Mouse (Mus musculus) midbrain, postnatal 0 days (tissue): ENCODE data around the gene Dpf2. TPM values are rescaled to one million over a fixed set of nuclear protein-coding genes. Genes with fewer than 3 reads are reported as not detected.

Experiments used
- ATAC-seq: fragments of 200-750 bp; cut with Nextera tagmentation; 2 replicates; pipeline ENCODE4 v1.8.0; 2017; ENCODE audit warnings: moderate number of reproducible peaks, mild to moderate bottlenecking, moderate TSS enrichment, moderate library complexity; ENCODE audit not compliant: low FRiP score
- DNase-seq: peaks from one replicate; pipeline ENCODE4 v3.0.0-alpha.2; 2015; ENCODE audit warnings: low spot score
- H3K27ac ChIP-seq: fragments of 300-500 bp; sonication (generic); 2 replicates; pipeline ENCODE4 v1.5.1; 2014; ENCODE audit warnings: low read depth, mild to moderate bottlenecking, low read length, mixed read lengths
- H3K27me3 ChIP-seq: fragments of 300-500 bp; sonication (generic); 2 replicates; pipeline ENCODE4 v1.6.1; 2014; ENCODE audit warnings: low read length, control low read depth, mixed read lengths; ENCODE audit not compliant: insufficient read depth
- H3K36me3 ChIP-seq: fragments of 300-500 bp; sonication (generic); 2 replicates; pipeline ENCODE4 v1.6.1; 2014; ENCODE audit warnings: low read length, control low read depth, mixed read lengths; ENCODE audit not compliant: insufficient read depth
- H3K4me1 ChIP-seq: fragments of 300-500 bp; sonication (generic); 2 replicates; pipeline ENCODE4 v1.6.1; 2014; ENCODE audit warnings: mild to moderate bottlenecking, control low read depth, antibody characterized with exemption, low read length, mixed read lengths; ENCODE audit not compliant: insufficient read depth
- H3K4me2 ChIP-seq: fragments of 300-500 bp; sonication (generic); 2 replicates; pipeline ENCODE4 v1.6.1; 2014; ENCODE audit warnings: low read depth, mild to moderate bottlenecking, low read length, mixed read lengths; ENCODE audit not compliant: poor library complexity, severe bottlenecking
- H3K4me3 ChIP-seq: fragments of 300-500 bp; sonication (generic); 2 replicates; pipeline ENCODE4 v1.5.1; 2014; ENCODE audit warnings: low read depth, mild to moderate bottlenecking, low read length, moderate library complexity
- H3K9ac ChIP-seq: fragments of 300-500 bp; sonication (generic); replicated peaks from 2 replicates; pipeline ENCODE4 v1.6.1; 2014; ENCODE audit warnings: mild to moderate bottlenecking, low read length, moderate library complexity, mixed read lengths; ENCODE audit not compliant: poor library complexity, severe bottlenecking
- H3K9me3 ChIP-seq: fragments of 300-500 bp; sonication (generic); 2 replicates; pipeline ENCODE4 v1.6.1; 2016; ENCODE audit warnings: low read length, control low read depth
- CTCF ChIP-seq: IDR thresholded peaks from 2 replicates; pipeline ENCODE4 v1.5.1; 2016; ENCODE audit warnings: antibody characterized with exemption, mild to moderate bottlenecking
- WGBS: fragments of 180-500 bp; shearing (Covaris S2); extraction: QIAGEN DNeasy Blood & Tissue Kit; methylation state at CpG from one replicate; pipeline ENCODE4 v1.1.7; 2014; 5-methylcytosine and 5-hydroxymethylcytosine counted together
- polyA plus RNA-seq: library from polyadenylated mRNA; unstranded; fragments of >200 nt; fragmentation: Nextera tagmentation; extraction: Ambion mirVana; gene quantifications from 2 replicates; pipeline ENCODE4 v1.2.1, GENCODE M21; 2015
- total RNA-seq: library from RNA; depleted of rRNA; stranded (reverse); fragments of >200 nt; gene quantifications from 2 replicates; pipeline ENCODE4 v1.2.3, GENCODE M21; 2014

Dpf2 gene
- total and polyA plus RNA-seq, 2 experiments from 2014 or later: 61.0 to 84.7 TPM

DNA sequence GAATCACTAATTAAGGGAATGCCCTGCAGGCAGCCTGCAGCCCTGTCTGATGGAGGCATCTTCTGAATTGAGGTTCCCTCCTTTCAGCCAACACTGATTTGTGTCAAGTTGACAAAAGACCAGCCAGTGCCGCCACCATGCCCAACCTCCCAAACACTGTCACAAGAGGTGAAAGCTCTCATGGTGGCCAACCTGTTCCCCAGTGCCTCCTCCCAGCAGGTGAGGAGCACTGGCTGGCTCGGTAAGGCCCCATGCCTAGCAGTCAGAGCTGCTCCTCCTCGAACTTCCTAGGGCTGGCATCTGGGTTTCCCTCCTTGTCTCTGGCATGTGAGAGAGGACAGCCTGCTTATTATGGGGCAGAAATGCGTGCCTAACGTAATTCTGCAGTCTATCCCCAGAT, 26.9 kb upstream of the Dpf2 start:
- DNase-seq (no peak), ATAC-seq (no peak)
- 71% methylated on average over 5 of the region's 5 CpGs for WGBS
- Histone ChIP-seq H3K4me1 (peaks cover 5% of the 10 kb centered on the region; the same call in 1 of the 2 replicates), H3K9ac (no peak overlapping the region), H3K36me3 (no peaks in the 10 kb centered on the region), H3K27ac (no peak overlapping the region), H3K9me3 (no peaks in the 10 kb centered on the region), H3K4me2 (no peak overlapping the region), H3K4me3 (no peak overlapping the region), H3K27me3 (no peaks in the 10 kb centered on the region)
- TF ChIP-seq CTCF: no peak

DNA sequence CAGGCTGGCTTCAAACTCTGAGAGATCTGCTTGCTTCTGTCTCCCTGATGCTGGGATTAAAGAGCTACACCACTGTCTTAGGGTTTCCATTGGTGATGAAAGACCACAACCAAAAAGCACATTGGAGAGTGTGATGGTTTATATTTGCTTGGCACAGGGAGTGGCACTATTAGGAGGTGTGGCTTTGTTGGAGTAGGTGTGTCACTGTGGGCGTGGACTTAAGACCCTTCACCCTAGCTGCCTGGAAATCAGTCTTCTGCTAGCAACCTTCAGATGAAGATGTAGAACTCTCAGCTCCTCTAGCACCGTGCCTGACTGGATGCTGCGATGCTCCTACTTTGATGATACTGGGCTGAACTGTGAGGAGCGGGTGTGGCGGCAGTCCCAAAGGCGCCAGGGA, 25.7 kb upstream of the Dpf2 start:
- H3K4me1 ChIP-seq: peaks cover 5% of the 10 kb centered on the region; the same call in 1 of the 2 replicates
- ATAC-seq (no peak), DNase-seq (no peak)
- no peaks in the 10 kb centered on the region for H3K9me3 ChIP-seq
- no peak overlapping the region for H3K9ac ChIP-seq
- H3K27me3 ChIP-seq: no peaks in the 10 kb centered on the region
- H3K36me3 ChIP-seq: no peaks in the 10 kb centered on the region
- no peak for TF ChIP-seq CTCF
- WGBS: 85% methylated on average over 6 of the region's 6 CpGs
- H3K4me2 ChIP-seq: no peak overlapping the region
- H3K27ac ChIP-seq: no peak overlapping the region
- H3K4me3 ChIP-seq: no peak overlapping the region

DNA sequence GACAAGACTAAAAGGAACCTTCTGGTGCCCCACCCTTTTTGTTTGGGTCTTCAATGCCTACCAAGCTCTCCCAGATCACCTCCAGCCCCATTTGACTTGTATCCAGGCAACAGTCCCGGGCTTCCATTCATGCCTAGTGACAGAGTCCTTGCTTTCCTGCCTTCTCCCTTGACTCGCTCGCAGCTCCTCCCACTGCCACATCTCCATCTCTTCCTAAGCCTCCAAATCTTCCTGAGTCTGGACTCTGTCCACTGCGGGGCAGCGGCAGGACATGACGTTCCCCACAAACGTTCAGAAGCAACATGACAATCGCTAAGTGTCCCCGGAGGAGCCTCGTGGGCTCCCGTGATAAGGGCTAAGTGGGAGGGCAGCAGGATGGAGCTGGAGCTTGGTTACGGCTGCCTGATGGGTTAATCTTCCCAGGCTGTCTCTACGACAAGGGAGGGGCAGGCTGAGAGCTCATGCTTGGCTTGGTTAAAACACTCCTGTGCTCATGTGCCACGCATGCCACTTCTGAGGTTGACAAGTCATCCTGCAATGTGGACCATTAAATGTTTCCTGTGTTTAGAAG, 25.1 kb upstream of the Dpf2 start:
- no peak for TF ChIP-seq CTCF
- no peaks in the 10 kb centered on the region for H3K27me3 ChIP-seq
- H3K4me1 ChIP-seq: peaks cover 5% of the 10 kb centered on the region; the same call in 1 of the 2 replicates
- no peak overlapping the region for H3K4me3 ChIP-seq
- ATAC-seq (no peak), DNase-seq (peak; percentile 55)
- no peaks in the 10 kb centered on the region for H3K9me3 ChIP-seq
- no peaks in the 10 kb centered on the region for H3K36me3 ChIP-seq
- H3K4me2 ChIP-seq: peak overlapping the region; percentile 39
- 9% methylated on average over 14 of the region's 14 CpGs for WGBS
- 0 out of 2 replicates have a peak overlapping the region, but pooled peaks have one; percentile 13 for H3K9ac ChIP-seq
- 0 out of 2 replicates have a peak overlapping the region, but pooled peaks have one; percentile 18 for H3K27ac ChIP-seq

DNA sequence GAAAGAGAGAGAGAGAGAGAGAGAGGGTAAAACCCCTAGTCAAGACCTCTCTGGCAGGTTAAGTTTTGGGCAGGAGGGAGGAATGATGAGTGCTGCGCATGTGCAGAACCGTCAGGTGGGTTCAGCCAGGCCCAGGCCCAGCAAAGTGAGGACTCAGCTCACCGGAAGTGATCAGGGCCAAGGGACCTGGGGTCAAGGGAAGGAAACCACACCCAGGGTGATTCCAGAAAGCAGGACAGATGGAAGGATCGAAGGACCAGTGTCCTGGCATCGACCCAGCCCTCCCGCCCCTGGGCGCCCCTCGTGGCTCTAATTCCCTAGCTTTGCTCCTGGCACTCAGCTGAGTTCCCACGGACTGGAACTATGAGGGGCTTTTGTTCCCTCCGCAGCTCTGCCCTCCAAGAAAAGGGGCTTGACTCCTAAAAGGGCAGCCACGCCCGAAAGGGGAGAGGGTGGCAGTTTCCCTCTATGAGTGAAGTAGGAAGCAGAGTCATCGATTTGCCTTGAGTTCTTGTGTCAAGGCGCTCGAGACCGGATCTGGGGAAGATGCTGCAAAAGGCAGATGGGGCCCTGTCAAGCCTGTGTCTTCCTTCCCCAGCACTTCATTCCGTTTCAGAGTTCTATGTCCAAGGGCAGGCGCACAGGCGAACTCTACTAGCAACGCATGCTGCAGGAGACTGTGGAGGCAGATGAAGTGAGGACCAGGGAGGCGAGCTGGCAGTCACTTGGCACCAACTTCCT, 24.5 kb upstream of the Dpf2 start:
- no peaks in the 10 kb centered on the region for H3K27me3 ChIP-seq
- no peaks in the 10 kb centered on the region for H3K9me3 ChIP-seq
- peak overlapping the region; percentile 29; the same call in 1 of the 2 replicates for H3K9ac ChIP-seq
- ATAC-seq (no peak), DNase-seq (no peak)
- WGBS: 47% methylated on average over 21 of the region's 21 CpGs
- H3K36me3 ChIP-seq: no peaks in the 10 kb centered on the region
- 0 out of 2 replicates have a peak overlapping the region, but pooled peaks have one; percentile 18 for H3K27ac ChIP-seq
- H3K4me1 ChIP-seq: peaks cover 5% of the 10 kb centered on the region; the same call in 1 of the 2 replicates
- TF ChIP-seq CTCF: no peak
- no peak overlapping the region for H3K4me3 ChIP-seq
- peak overlapping the region; percentile 39 for H3K4me2 ChIP-seq

DNA sequence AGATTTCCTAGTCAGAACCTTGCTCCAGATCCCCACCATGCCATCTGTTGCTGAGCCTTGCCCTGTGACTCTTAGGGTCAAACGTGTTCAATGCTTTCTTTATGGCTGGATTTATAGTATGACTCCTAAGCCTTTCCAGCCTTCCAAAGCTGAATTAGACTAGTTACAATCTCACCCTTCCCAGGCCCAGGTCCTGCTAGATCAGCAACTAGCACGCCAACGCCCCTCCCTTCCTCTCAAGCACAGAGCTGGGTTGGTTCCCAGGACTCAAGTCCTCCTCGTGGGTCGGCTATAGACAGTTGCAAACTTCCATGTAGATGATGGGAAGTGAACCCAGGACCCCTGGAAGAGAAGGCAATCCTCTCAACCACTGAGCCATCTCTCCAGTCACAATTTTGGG, 22.9 kb upstream of the Dpf2 start:
- no peaks in the 10 kb centered on the region for H3K9me3 ChIP-seq
- no peaks in the 10 kb centered on the region for H3K36me3 ChIP-seq
- no peak overlapping the region for H3K4me3 ChIP-seq
- ATAC-seq: no peak
- WGBS: 78% methylated on average over 5 of the region's 5 CpGs
- no peaks in the 10 kb centered on the region for H3K27me3 ChIP-seq
- H3K9ac ChIP-seq: no peak overlapping the region
- no peak overlapping the region for H3K4me2 ChIP-seq
- DNase-seq: no peak
- no peak overlapping the region for H3K27ac ChIP-seq
- H3K4me1 ChIP-seq: peaks cover 5% of the 10 kb centered on the region; the same call in 1 of the 2 replicates
- TF ChIP-seq CTCF: no peak

DNA sequence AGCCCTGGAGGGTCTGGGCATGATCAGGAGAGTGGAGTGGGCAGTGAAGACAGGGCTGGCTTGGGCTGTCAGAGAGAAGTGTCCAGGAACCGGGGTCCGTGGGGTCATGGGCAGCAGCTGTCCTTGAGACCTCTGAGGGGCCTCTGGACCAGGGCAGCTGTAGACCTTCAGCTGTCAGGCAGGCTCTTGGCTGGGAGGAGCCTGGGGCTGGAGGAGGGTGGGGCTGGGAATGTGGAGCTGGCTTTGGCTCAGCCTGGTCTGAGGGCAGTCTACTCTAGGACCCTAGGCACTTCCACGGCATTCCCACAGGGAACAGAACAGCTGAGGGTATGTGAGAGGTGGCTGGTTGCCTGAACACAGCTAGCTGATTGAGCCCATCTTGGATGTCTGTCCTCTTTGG, 22.5 kb upstream of the Dpf2 start:
- DNase-seq: no peak
- no peaks in the 10 kb centered on the region for H3K36me3 ChIP-seq
- no peaks in the 10 kb centered on the region for H3K27me3 ChIP-seq
- no peak for TF ChIP-seq CTCF
- no peak overlapping the region for H3K9ac ChIP-seq
- H3K27ac ChIP-seq: no peak overlapping the region
- ATAC-seq: no peak
- no peak overlapping the region for H3K4me3 ChIP-seq
- H3K4me2 ChIP-seq: no peak overlapping the region
- WGBS: 77% methylated on average over 3 of the region's 3 CpGs
- H3K4me1 ChIP-seq: peaks cover 5% of the 10 kb centered on the region; the same call in 1 of the 2 replicates
- no peaks in the 10 kb centered on the region for H3K9me3 ChIP-seq
